Mouse (Mus musculus): Measurements from ENCODE around the gene Lrrc1. TPM values are rescaled to one million over a fixed set of nuclear protein-coding genes. Genes with fewer than 3 reads are reported as not detected.
A peak's percentile ranks its signal among the peaks of the same experiment; 100 is the strongest.

Lrrc1 gene
- total and polyA plus RNA-seq, 3 experiments = 13.3 to 21.5 (median 13.8) TPM

DNA sequence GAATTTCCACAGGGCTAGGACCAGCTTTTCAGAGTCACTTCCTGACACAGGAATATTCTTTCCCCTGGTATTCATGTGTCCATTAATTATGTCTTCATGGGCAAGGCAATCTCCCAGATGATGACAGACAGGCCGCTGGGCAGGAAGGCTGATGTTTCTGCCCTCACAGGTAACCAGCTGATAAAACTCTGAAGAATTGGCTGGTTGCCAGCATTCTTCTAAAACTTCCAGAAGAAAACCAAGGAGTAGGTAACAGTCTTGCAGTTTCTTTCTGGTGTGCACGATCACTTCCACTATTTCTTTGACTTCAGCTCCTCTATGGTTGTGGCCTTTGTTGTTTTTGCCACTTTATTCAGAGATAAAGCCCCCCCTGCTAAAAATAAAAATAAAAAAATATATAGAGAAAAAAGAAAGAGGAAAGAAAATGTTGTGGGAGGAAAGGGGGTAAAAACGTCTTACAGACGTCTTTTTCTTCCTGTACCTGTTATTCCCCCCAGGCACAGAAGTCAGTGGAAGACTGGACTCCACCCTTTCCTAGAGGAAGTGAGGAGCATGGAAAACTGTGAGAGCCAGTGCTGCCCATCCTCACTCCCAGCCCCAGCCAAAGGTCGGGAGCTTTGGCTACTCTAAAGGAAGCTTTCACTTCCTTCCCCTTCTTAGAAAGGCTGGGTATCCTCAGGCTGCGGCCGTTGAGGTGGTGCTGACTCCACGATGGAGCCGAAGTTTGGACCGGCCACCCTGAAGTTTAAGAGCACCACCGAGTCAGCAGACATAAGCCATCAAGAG, 115.2 kb downstream of the Lrrc1 start:
- H3K4me1 ChIP-seq (ENCODE audit: control insufficient read depth, insufficient read depth, low read length) = peaks cover 5% of the 10 kb centered on the region
- H3K27ac ChIP-seq = peak overlapping the region; percentile 7; the same call in 1 of the 2 replicates
- peak in 1 of 2 experiments; percentile 31 for DNase-seq
- H3K9ac ChIP-seq (ENCODE audit: low read depth, low read length) = no peak overlapping the region
- no peaks in the 10 kb centered on the region for H3K27me3 ChIP-seq (ENCODE audit: control insufficient read depth, insufficient read depth, low read length)
- no peaks in the 10 kb centered on the region for H3K79me2 ChIP-seq (replicated peaks; ENCODE audit: control insufficient read depth, insufficient read depth, low read length)
- no peak for TF ChIP-seq POLR2A (IDR thresholded peaks at IDR 0.05; ENCODE audit: insufficient read depth, low read depth, low read length)
- TF ChIP-seq EP300 (IDR thresholded peaks at IDR 0.05; ENCODE audit: insufficient read depth, low read depth, low read length) = no peak
- no peak for TF ChIP-seq CTCF (IDR thresholded peaks at IDR 0.05)
- no peak overlapping the region for H3K4me3 ChIP-seq
- WGBS = 42% methylated on average over 11 of the region's 11 CpGs
- no peaks in the 10 kb centered on the region for H3K36me3 ChIP-seq (ENCODE audit: control insufficient read depth, insufficient read depth, low read length)
- intact Hi-C loops (cut with DNase I) = loop anchor here (5.0 kb wide), 1 partner anchor 113 kb away; the partner anchor contains the start of gene Lrrc1

DNA sequence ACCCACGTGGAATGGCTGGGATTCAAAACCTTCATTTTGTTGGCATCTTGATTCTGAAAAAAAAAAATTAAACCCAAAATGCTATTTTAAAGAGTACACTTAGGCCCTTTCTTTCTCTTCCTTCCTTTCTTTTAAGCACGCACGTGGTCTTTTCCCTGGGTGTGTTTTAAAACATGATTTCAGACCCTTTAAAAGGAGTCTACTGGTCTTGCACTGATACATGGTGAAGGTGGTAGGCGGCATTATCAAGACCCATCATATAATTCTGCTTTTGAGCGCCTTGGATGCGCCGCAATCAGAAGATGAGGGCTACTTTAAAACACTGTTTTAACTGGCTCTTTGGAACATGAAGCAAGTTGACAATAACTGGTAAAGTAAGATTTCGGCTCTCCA, 115.9 kb downstream of the Lrrc1 start:
- Histone ChIP-seq H3K9ac (ENCODE audit: low read depth, low read length) (peak overlapping the region; percentile 53), H3K27me3 (ENCODE audit: control insufficient read depth, insufficient read depth, low read length) (no peaks in the 10 kb centered on the region), H3K79me2 (replicated peaks; ENCODE audit: control insufficient read depth, insufficient read depth, low read length) (no peaks in the 10 kb centered on the region), H3K27ac (peak overlapping the region; percentile 65; the same call in 1 of the 2 replicates), H3K36me3 (ENCODE audit: control insufficient read depth, insufficient read depth, low read length) (no peaks in the 10 kb centered on the region), H3K4me3 (no peak overlapping the region), H3K4me1 (ENCODE audit: control insufficient read depth, insufficient read depth, low read length) (peaks cover 5% of the 10 kb centered on the region)
- DNase-seq = no peak
- no peak for TF ChIP-seq POLR2A (IDR thresholded peaks at IDR 0.05; ENCODE audit: insufficient read depth, low read depth, low read length)
- no peak for TF ChIP-seq CTCF (IDR thresholded peaks at IDR 0.05)
- no peak for TF ChIP-seq EP300 (IDR thresholded peaks at IDR 0.05; ENCODE audit: insufficient read depth, low read depth, low read length)
- 85% methylated on average over 8 of the region's 8 CpGs for WGBS
- intact Hi-C loops (cut with DNase I) = loop anchor here (5.0 kb wide), 1 partner anchor 114 kb away; the partner anchor contains the start of gene Lrrc1

DNA sequence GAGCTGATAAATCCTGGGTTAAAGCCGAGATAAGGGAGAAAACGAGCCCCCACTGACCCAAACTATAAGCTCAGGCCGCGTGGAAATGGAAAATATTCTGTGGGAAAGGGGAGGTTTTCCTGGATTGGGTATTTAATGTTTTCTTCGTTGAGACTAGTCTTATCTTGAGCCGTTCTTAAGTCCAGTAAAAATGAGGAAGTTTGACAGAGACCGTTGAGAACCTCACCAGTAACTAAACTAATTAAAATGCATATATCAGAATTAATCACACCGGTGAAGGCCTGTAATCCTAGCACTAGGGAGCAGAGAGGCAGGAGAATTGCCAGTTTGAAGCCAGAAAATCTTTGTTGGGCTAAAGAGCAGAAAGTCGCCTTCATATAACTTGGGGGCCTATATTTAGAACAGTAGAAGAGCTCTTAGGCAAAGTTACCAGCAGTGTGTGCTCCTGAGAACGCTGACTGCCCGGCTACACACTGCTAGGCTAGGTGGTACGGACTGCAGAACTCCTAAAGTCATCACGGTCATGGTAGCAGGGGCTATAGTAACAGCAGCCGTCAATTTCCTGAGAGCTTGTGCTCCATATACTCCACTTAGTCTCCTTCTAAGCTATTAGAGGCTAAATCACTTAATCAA, 116.4 kb downstream of the Lrrc1 start:
- Histone ChIP-seq H3K79me2 (replicated peaks; ENCODE audit: control insufficient read depth, insufficient read depth, low read length) (no peaks in the 10 kb centered on the region), H3K4me3 (no peak overlapping the region; the same call in 1 of the 2 replicates), H3K9ac (ENCODE audit: low read depth, low read length) (peak overlapping the region; percentile 53), H3K4me1 (ENCODE audit: control insufficient read depth, insufficient read depth, low read length) (peaks cover 5% of the 10 kb centered on the region), H3K27ac (peak overlapping the region; percentile 65), H3K27me3 (ENCODE audit: control insufficient read depth, insufficient read depth, low read length) (no peaks in the 10 kb centered on the region), H3K36me3 (ENCODE audit: control insufficient read depth, insufficient read depth, low read length) (no peaks in the 10 kb centered on the region)
- intact Hi-C loops (cut with DNase I) = loop anchor here (5.0 kb wide), 1 partner anchor 114 kb away; the partner anchor contains the start of gene Lrrc1
- 30% methylated on average over 14 of the region's 14 CpGs for whole genome bisulfite sequencing
- no peak for TF ChIP-seq CTCF (IDR thresholded peaks at IDR 0.05)
- TF ChIP-seq EP300 (IDR thresholded peaks at IDR 0.05; ENCODE audit: insufficient read depth, low read depth, low read length) = no peak
- no peak for DNase-seq

DNA sequence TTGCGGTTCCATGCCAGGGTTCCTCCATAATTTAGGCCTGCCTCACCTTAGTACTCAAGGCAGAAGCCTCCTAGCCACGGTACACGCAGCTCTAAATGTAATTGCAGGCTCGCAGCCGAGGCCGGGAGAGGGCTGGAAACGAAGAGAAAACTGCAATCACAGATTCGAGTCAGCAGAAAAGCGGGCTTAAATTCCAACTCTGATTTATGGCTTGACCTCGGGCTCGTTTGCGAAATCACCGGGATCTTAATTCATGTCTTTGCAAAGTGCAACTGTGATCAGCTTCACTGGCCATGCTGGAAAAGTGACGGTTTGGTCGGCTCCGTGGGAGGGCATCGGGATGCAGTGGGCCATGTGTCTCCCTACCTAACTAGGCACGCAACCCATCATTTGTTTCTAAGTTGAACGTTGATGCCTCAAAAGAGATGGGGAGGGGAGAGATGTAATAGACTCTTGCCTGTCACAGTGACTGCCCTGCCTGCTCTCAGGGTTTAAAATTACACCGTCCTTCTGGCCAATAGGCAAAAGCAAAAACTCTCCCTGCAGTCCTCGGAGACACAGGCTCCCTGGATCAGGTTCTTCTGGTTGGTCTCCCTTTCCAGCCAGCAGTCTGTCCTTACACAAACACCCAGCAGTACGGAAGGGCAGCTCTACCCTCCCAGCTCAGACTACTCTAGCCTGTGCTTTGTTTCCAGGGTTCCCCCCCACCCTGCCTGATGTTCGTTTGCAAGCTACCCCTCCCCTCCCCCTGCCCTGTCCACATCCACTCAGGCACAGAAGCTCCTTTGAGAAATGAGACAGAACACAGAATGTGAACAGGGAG, 117.2 kb downstream of the Lrrc1 start:
- no peaks in the 10 kb centered on the region for H3K36me3 ChIP-seq (ENCODE audit: control insufficient read depth, insufficient read depth, low read length)
- H3K4me3 ChIP-seq = no peak overlapping the region; the same call in 1 of the 2 replicates
- no peaks in the 10 kb centered on the region for H3K27me3 ChIP-seq (ENCODE audit: control insufficient read depth, insufficient read depth, low read length)
- 52% methylated on average over 23 of the region's 23 CpGs for WGBS
- no peaks in the 10 kb centered on the region for H3K79me2 ChIP-seq (replicated peaks; ENCODE audit: control insufficient read depth, insufficient read depth, low read length)
- TF ChIP-seq POLR2A (IDR thresholded peaks at IDR 0.05; ENCODE audit: insufficient read depth, low read depth, low read length) (peak; percentile 42; the same call in 1 of the 2 replicates), EP300 (IDR thresholded peaks at IDR 0.05; ENCODE audit: insufficient read depth, low read depth, low read length) (no peak)
- H3K4me1 ChIP-seq (ENCODE audit: control insufficient read depth, insufficient read depth, low read length) = peaks cover 5% of the 10 kb centered on the region
- peak; percentile 31 to 33 for DNase-seq
- H3K27ac ChIP-seq = peak overlapping the region; percentile 65
- H3K9ac ChIP-seq (ENCODE audit: low read depth, low read length) = peak overlapping the region; percentile 15; the same call in 1 of the 2 replicates
- intact Hi-C loops (cut with DNase I) = loop anchor here (5.0 kb wide), 1 partner anchor 115 kb away; the partner anchor contains the start of gene Lrrc1

DNA sequence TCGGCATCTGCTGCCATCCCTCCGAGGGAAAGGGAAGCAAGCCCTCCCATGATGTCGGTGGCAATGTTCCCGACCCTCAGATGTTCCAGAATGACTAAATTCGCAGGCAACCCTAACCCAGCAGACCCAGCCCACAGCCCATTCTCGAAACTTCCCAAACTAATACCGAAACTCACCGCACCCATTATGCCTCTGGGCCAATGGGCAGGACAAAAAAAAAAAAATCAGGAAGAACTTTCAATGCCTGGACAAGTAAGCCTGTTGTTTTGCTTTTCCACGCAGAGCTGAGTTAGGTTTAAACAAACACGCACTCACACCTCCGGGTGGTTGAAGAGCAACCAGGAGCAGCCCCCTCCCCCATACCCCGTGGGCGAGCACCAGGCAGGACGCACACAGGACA, 118.6 kb downstream of the Lrrc1 start:
- Histone ChIP-seq H3K27ac (no peak overlapping the region), H3K4me3 (no peak overlapping the region), H3K79me2 (replicated peaks; ENCODE audit: control insufficient read depth, insufficient read depth, low read length) (no peaks in the 10 kb centered on the region), H3K27me3 (ENCODE audit: control insufficient read depth, insufficient read depth, low read length) (no peaks in the 10 kb centered on the region), H3K36me3 (ENCODE audit: control insufficient read depth, insufficient read depth, low read length) (no peaks in the 10 kb centered on the region), H3K4me1 (ENCODE audit: control insufficient read depth, insufficient read depth, low read length) (peaks cover 5% of the 10 kb centered on the region), H3K9ac (ENCODE audit: low read depth, low read length) (no peak overlapping the region)
- TF ChIP-seq EP300 (IDR thresholded peaks at IDR 0.05; ENCODE audit: insufficient read depth, low read depth, low read length) (no peak), POLR2A (IDR thresholded peaks at IDR 0.05; ENCODE audit: insufficient read depth, low read depth, low read length) (no peak), CTCF (IDR thresholded peaks at IDR 0.05) (no peak)
- intact Hi-C loops (cut with DNase I) = loop anchor here (5.0 kb wide), 1 partner anchor 116 kb away; the partner anchor contains the start of gene Lrrc1
- DNase-seq = no peak
- WGBS = 62% methylated on average over 14 of the region's 14 CpGs

Measured in heart, adult 2 months (tissue).